Comparison of ENCODE assay signal across 21 mouse cellular contexts in genomic region chr5:76690177-76690593, GRCm38 (mm10). TPM values are rescaled to one million over a fixed set of nuclear protein-coding genes. Genes with fewer than 3 reads are reported as not detected.
DNase-seq lines count a peak whose midpoint lies in the region; ATAC-seq lines count a peak whose summit lies in the region.
"Had no signal": no experiment of that assay in that cellular context is flagged by ENCODE, and none has a peak within 500 bp of the region (broad histone marks: within the 10 kb centered on the region; RNA-seq: fewer than 3 reads in every experiment).

No protein-coding gene starts in this region.

- no peaks in the 10 kb centered on the region for H3K9me3 ChIP-seq in embryonic facial prominence, embryonic 13.5 days
- peaks cover 2% of the 10 kb centered on the region; the same call in 1 of the 2 replicates for H3K9me3 ChIP-seq in embryonic facial prominence, embryonic 10.5 days
- H3K9me3 ChIP-seq in limb, embryonic 12.5 days, result no peaks in the 10 kb centered on the region
- H3K9me3 ChIP-seq in limb, embryonic 10.5 days (replicated peaks), result no peaks in the 10 kb centered on the region
- no peaks in the 10 kb centered on the region for H3K9me3 ChIP-seq in embryonic facial prominence, embryonic 15.5 days (replicated peaks)
- H3K9me3 ChIP-seq: hindbrain, embryonic 15.5 days; lung, embryonic 15.5 days; midbrain, embryonic 13.5 days had no signal

- 0 out of 2 replicates have a peak, but pooled peaks have one; percentile 52 for ATAC-seq in embryonic facial prominence, embryonic 13.5 days (ENCODE audit: insufficient number of reproducible peaks, insufficient read depth, low FRiP score, low TSS enrichment, low read depth)
- 0 out of 2 replicates have a peak, but pooled peaks have one; percentile 37 for ATAC-seq in limb, embryonic 12.5 days (ENCODE audit: insufficient number of reproducible peaks, insufficient read depth, low FRiP score, low TSS enrichment, low read depth)
- peak; percentile 41 for ATAC-seq in embryonic facial prominence, embryonic 15.5 days (ENCODE audit: insufficient number of reproducible peaks, low FRiP score, low TSS enrichment, low read depth)
- peak; percentile 33 for ATAC-seq in megakaryocyte-erythroid progenitor cell, adult 5-6 weeks (replicated peaks; ENCODE audit: low FRiP score, low TSS enrichment, poor library complexity, severe bottlenecking)
- ATAC-seq: forebrain, postnatal 0 days; midbrain, embryonic 13.5 days had no signal

- 0 out of 2 replicates have a peak, but pooled peaks cover 10% of the 10 kb centered on the region for H3K4me1 ChIP-seq in embryonic facial prominence, embryonic 13.5 days
- peaks cover 5% of the 10 kb centered on the region; the same call in 1 of the 2 replicates for H3K4me1 ChIP-seq in embryonic facial prominence, embryonic 10.5 days
- peaks cover 6% of the 10 kb centered on the region for H3K4me1 ChIP-seq in limb, embryonic 12.5 days (replicated peaks)
- H3K4me1 ChIP-seq in limb, embryonic 10.5 days, result no peaks in the 10 kb centered on the region
- H3K4me1 ChIP-seq in embryonic facial prominence, embryonic 15.5 days, result no peaks in the 10 kb centered on the region; the same call in 1 of the 2 replicates
- H3K4me1 ChIP-seq: lung, embryonic 15.5 days had no signal

- H3K27ac ChIP-seq in embryonic facial prominence, embryonic 13.5 days, result no peak overlapping the region
- no peak overlapping the region for H3K27ac ChIP-seq in embryonic facial prominence, embryonic 10.5 days (replicated peaks)
- H3K27ac ChIP-seq in limb, embryonic 12.5 days, result no peak overlapping the region
- no peak overlapping the region for H3K27ac ChIP-seq in limb, embryonic 10.5 days
- H3K27ac ChIP-seq in embryonic facial prominence, embryonic 15.5 days (replicated peaks), result no peak overlapping the region
- H3K27ac ChIP-seq: hindbrain, embryonic 15.5 days; liver, embryonic 14.5 days; lung, embryonic 15.5 days; midbrain, embryonic 13.5 days had no signal

- no peak overlapping the region for H3K9ac ChIP-seq in embryonic facial prominence, embryonic 13.5 days
- H3K9ac ChIP-seq in limb, embryonic 12.5 days (replicated peaks), result no peak overlapping the region
- H3K9ac ChIP-seq in embryonic facial prominence, embryonic 15.5 days, result no peak overlapping the region
- H3K9ac ChIP-seq: forebrain, postnatal 0 days; hindbrain, embryonic 15.5 days; liver, embryonic 14.5 days; lung, embryonic 15.5 days; midbrain, embryonic 13.5 days had no signal

- no peaks in the 10 kb centered on the region for H3K36me3 ChIP-seq in embryonic facial prominence, embryonic 13.5 days
- peaks cover 31% of the 10 kb centered on the region for H3K36me3 ChIP-seq in embryonic facial prominence, embryonic 10.5 days (replicated peaks)
- peaks cover 5% of the 10 kb centered on the region; the same call in 1 of the 2 replicates for H3K36me3 ChIP-seq in limb, embryonic 12.5 days
- H3K36me3 ChIP-seq in limb, embryonic 10.5 days, result peaks cover 17% of the 10 kb centered on the region
- no peaks in the 10 kb centered on the region for H3K36me3 ChIP-seq in embryonic facial prominence, embryonic 15.5 days
- H3K36me3 ChIP-seq: hindbrain, embryonic 15.5 days; lung, embryonic 15.5 days had no signal

- WGBS in embryonic facial prominence, embryonic 13.5 days, result 27% methylated on average over 5 of the region's 5 CpGs
- WGBS in embryonic facial prominence, embryonic 10.5 days, result 80% methylated on average over 5 of the region's 5 CpGs
- WGBS in limb, embryonic 12.5 days, result 67% methylated on average over 5 of the region's 5 CpGs
- WGBS in limb, embryonic 10.5 days, result 90% methylated on average over 5 of the region's 5 CpGs
- WGBS in embryonic facial prominence, embryonic 15.5 days, result 39% methylated on average over 5 of the region's 5 CpGs

- H3K4me2 ChIP-seq in embryonic facial prominence, embryonic 13.5 days, result no peak overlapping the region
- no peak overlapping the region for H3K4me2 ChIP-seq in limb, embryonic 12.5 days
- no peak overlapping the region for H3K4me2 ChIP-seq in embryonic facial prominence, embryonic 15.5 days (replicated peaks)
- H3K4me2 ChIP-seq: hindbrain, embryonic 15.5 days; lung, embryonic 15.5 days; midbrain, embryonic 13.5 days had no signal

- no peak for DNase-seq in embryonic facial prominence, embryonic 10.5 days (ENCODE audit: low spot score)
- DNase-seq in limb, embryonic 10.5 days (ENCODE audit: low spot score), result no peak
- no peak for DNase-seq in thymus, postnatal 36 days
- DNase-seq: adrenal gland, postnatal 14 days; cerebellum, adult 8-10 months; cerebellum, postnatal 36 days; forebrain, postnatal 0 days; gastrocnemius, postnatal 36 days; kidney, adult 8-10 months; layer of hippocampus, adult 9-11 months; lung, postnatal 4 days; right cerebral cortex, postnatal 25 days; thymus, postnatal 14 days had no signal

- H3K27me3 ChIP-seq in embryonic facial prominence, embryonic 13.5 days, result no peaks in the 10 kb centered on the region
- no peaks in the 10 kb centered on the region for H3K27me3 ChIP-seq in embryonic facial prominence, embryonic 10.5 days (replicated peaks; ENCODE audit: low read depth, poor library complexity, severe bottlenecking)
- H3K27me3 ChIP-seq in limb, embryonic 12.5 days, result no peaks in the 10 kb centered on the region
- no peaks in the 10 kb centered on the region for H3K27me3 ChIP-seq in limb, embryonic 10.5 days (ENCODE audit: low read depth, poor library complexity, severe bottlenecking)
- no peaks in the 10 kb centered on the region for H3K27me3 ChIP-seq in embryonic facial prominence, embryonic 15.5 days
- H3K27me3 ChIP-seq: hindbrain, embryonic 15.5 days; lung, embryonic 15.5 days; midbrain, embryonic 13.5 days had no signal

- H3K4me3 ChIP-seq in embryonic facial prominence, embryonic 13.5 days, result no peak overlapping the region
- no peak overlapping the region for H3K4me3 ChIP-seq in embryonic facial prominence, embryonic 10.5 days
- no peak overlapping the region for H3K4me3 ChIP-seq in limb, embryonic 12.5 days (replicated peaks)
- H3K4me3 ChIP-seq in limb, embryonic 10.5 days, result no peak overlapping the region
- no peak overlapping the region for H3K4me3 ChIP-seq in embryonic facial prominence, embryonic 15.5 days (replicated peaks)
- H3K4me3 ChIP-seq: hindbrain, embryonic 15.5 days; lung, embryonic 15.5 days; midbrain, embryonic 13.5 days had no signal

RNA-seq across cellular contexts. Expression of gene C530008M17Rik, which starts 33.9 kb away (rescaled TPM):
- 20.3 and 26.1 TPM in 2 replicates for polyA plus RNA-seq in embryonic facial prominence, embryonic 13.5 days (2015; fragmentation: Nextera tagmentation; extraction: Ambion mirVana)
- polyA plus RNA-seq in embryonic facial prominence, embryonic 10.5 days (2016; fragmentation: Nextera tagmentation; extraction: Ambion mirVana), result 32.7 and 33.4 TPM in 2 replicates
- polyA plus RNA-seq in limb, embryonic 12.5 days (2016; fragmentation: Nextera tagmentation; extraction: Ambion mirVana), result 22.0 and 31.9 TPM in 2 replicates
- 25.2 and 26.7 TPM in 2 replicates for polyA plus RNA-seq in limb, embryonic 10.5 days (2016; fragmentation: Nextera tagmentation; extraction: Ambion mirVana)
- polyA plus RNA-seq in embryonic facial prominence, embryonic 15.5 days (2015; fragmentation: Nextera tagmentation; extraction: Ambion mirVana), result 16.9 and 17.0 TPM in 2 replicates
- total RNA-seq in megakaryocyte-erythroid progenitor cell, adult 5-6 weeks (2014; fragmentation: Nextera tagmentation), result 32.4 and 38.6 TPM in 2 replicates
- total RNA-seq in megakaryocyte-erythroid progenitor cell, adult 5-6 weeks (2017), result 11.9 and 19.5 TPM in 2 replicates
